Mouse (Mus musculus) frontal cortex, postnatal 25 days (tissue): ENCODE data around the gene Hnf4a.
"Not testable (repeated sequence)": the region's sequence is repeated elsewhere in the genome, so short reads cannot be mapped to it uniquely, and the experiment has no call there.

Experiments
- DNase-seq, 2 experiments: peaks; one replicate each; pipeline ENCODE4 v3.0.0; 2022; ENCODE audit warnings: low spot score in 2 of 2

Gene Hnf4a

GRCm38 (mm10) chr2:163617874-163618273, 111.3 kb downstream of the Hnf4a start:
- no peak for DNase-seq

GRCm38 (mm10) chr2:163620451-163620850, 113.8 kb downstream of the Hnf4a start:
- DNase-seq = no peak

- DNase-seq = not testable (repeated sequence)
Measured at GRCm38 (mm10) chr2:163621401-163621800, 114.8 kb downstream of the Hnf4a start.
